Mouse (Mus musculus) cortical plate, adult 2 months (tissue): ENCODE data around the gene Nfatc2. TPM values are rescaled to one million over a fixed set of nuclear protein-coding genes. Genes with fewer than 3 reads are reported as not detected.

Source experiments
- H3K27ac ChIP-seq: fragments of 200-500 bp; 2 replicates; pipeline ENCODE4 v1.5.1; 2012; ENCODE audit warnings: low read length, control low read depth, inconsistent platforms; ENCODE audit not compliant: insufficient read depth
- H3K4me1 ChIP-seq: fragments of 200-500 bp; 2 replicates; pipeline ENCODE4 v1.6.1; 2011; ENCODE audit warnings: low read length; ENCODE audit not compliant: control insufficient read depth, insufficient read depth
- H3K4me3 ChIP-seq: fragments of 200-500 bp; 2 replicates; pipeline ENCODE4 v1.5.1; 2011; ENCODE audit warnings: mild to moderate bottlenecking, low read length, control low read depth; ENCODE audit not compliant: insufficient read depth
- CTCF ChIP-seq: fragments of 200-500 bp; IDR thresholded peaks from 2 replicates; pipeline ENCODE4 v1.5.1; 2011; ENCODE audit warnings: mild to moderate bottlenecking, control low read depth, low read length; ENCODE audit not compliant: insufficient read depth; ENCODE audit errors: extremely low read depth
- POLR2A ChIP-seq: fragments of 200-500 bp; IDR thresholded peaks from 2 replicates; pipeline ENCODE4 v1.6.1; 2011; ENCODE audit warnings: mild to moderate bottlenecking, low read length, control low read depth; ENCODE audit not compliant: insufficient read depth; ENCODE audit errors: extremely low read depth
- polyA plus RNA-seq: library from polyadenylated mRNA; depleted of rRNA; stranded (reverse); fragments of >200 nt; gene quantifications from 2 replicates; pipeline ENCODE4 v1.2.3, GENCODE M21; 2012

Gene Nfatc2
- polyA plus RNA-seq, 1 experiment = 8.0 TPM

DNA sequence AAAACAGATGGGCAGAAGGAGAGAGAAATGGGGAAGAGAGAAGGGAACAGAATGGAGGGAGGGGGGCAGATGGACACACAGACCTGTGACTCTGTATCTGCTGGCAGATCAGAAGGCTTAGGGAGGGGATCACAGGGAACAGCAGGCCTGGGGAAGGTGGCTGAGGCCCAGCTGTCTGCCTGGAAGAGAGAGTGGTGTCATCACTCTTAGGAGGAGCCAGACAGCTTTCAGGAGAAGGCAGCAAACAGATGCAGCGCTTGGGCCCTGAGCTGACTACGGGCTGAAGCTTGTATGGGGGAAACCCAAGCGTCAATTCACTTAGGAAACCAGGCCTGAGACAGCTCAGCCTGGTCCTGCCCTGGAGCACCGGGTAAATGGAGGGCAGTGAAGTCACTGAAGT lies 86.0 kb downstream of the Nfatc2 start:
- Histone ChIP-seq H3K27ac (no peak overlapping the region), H3K4me3 (no peak overlapping the region), H3K4me1 (no peaks in the 10 kb centered on the region)
- TF ChIP-seq POLR2A (no peak), CTCF (no peak)

- no peaks in the 10 kb centered on the region for H3K4me1 ChIP-seq
- no peak overlapping the region for H3K27ac ChIP-seq
- no peak overlapping the region for H3K4me3 ChIP-seq
- no peak for TF ChIP-seq POLR2A
- TF ChIP-seq CTCF = no peak
These were observed 87.3 kb downstream of the Nfatc2 start for GRCm38 (mm10) chr2:168514131-168514530.

DNA sequence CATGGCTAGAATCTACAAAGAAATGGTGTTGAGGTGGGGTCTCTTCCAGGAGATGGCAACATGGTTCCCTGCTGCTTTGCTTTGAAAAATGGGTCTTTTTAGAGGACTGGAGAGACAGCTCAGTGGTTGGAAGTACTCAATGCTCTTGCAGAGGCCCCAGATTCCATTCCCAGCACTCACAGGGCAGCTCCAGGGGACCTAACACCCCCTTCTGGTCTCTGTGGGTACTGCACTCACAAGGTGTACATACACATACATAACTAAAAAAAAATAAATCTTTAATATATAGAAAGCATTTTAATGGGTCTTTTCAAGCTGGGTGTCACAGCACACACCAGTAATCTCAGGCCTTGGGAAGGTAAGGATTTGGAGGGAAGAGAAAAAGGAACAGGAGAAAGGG lies 89.9 kb downstream of the Nfatc2 start:
- H3K4me1 ChIP-seq = no peaks in the 10 kb centered on the region
- no peak for TF ChIP-seq POLR2A
- TF ChIP-seq CTCF = no peak
- H3K27ac ChIP-seq = no peak overlapping the region
- no peak overlapping the region for H3K4me3 ChIP-seq

DNA sequence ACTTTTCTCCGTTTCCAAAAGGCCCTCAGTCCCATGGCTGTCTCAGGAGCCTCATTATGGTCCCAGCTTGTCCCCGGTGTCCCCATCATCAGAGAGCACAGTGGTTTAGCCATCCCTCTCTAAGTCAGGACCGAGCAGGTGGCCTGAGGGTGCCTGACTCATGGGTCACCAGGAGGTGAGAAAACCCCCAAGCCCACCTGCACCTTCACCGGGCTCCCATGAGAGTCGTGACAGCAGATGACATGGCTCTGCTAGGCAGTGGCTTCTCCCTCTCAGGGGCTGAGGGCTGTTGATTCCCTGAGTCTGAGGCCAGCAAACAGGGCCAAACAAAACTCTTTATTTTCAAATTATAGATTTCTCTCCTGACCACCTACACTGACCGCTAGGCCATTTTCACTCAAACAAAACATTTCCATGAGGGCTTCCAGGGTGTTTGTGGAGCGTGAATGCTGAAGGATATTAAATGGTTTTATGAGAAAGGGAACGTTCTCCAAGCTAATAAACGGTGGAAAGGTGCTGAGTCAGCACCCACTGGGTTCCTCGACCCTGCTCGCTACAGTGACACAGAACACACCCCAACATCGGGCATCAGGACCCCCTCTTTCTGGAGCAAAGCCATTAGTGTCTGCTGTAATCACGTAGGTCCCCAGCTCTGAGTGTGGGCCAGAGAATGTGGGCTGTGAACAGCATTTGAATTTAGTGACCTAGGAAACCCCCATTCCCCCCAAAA lies 92.8 kb downstream of the Nfatc2 start:
- TF ChIP-seq CTCF = no peak
- no peak for TF ChIP-seq POLR2A
- H3K27ac ChIP-seq = no peak overlapping the region
- no peak overlapping the region for H3K4me3 ChIP-seq
- no peaks in the 10 kb centered on the region for H3K4me1 ChIP-seq

DNA sequence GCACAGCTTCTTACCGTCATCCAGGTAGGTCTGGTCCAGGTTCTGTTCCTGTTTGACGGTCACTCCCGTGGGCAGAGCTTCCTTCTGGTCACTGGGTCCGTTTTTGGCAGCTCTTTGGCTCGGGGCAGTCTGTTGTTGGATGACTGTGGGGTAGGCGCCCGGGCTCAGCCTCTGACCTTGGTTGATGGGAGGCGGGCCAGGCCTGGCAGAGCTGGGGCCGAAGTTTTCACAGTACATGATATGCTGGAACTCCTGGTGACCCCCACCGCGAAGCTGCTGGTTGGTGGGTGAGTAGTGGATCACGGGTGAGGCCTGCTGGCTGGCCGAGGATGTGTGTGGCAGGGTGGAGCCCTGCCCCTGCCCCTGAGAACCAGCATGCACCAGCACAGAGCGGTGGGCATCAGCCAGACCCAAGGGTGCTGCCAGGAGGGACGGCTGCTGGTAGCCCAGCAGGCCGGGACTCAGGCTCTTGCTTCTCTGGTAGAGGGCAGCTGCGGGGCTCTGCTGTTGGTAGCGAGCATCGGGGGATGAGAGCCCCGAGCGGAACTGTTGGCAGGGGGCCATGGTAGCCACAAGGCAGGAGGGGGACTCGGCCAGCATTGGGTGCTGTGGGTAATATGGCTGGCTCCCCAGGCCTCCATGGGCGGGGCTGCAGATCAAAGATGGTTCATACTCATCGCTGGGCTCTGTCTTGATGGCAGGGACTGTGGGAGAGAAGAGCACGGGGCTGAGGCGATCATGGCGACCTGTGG lies 96.8 kb downstream of the Nfatc2 start:
- Histone ChIP-seq H3K4me3 (no peak overlapping the region), H3K27ac (no peak overlapping the region), H3K4me1 (no peaks in the 10 kb centered on the region)
- TF ChIP-seq CTCF (no peak), POLR2A (no peak)

- Histone ChIP-seq H3K4me1 (no peaks in the 10 kb centered on the region), H3K4me3 (no peak overlapping the region), H3K27ac (no peak overlapping the region)
- TF ChIP-seq CTCF (no peak), POLR2A (no peak)
These were observed 97.7 kb downstream of the Nfatc2 start for GRCm38 (mm10) chr2:168503735-168504134.

DNA sequence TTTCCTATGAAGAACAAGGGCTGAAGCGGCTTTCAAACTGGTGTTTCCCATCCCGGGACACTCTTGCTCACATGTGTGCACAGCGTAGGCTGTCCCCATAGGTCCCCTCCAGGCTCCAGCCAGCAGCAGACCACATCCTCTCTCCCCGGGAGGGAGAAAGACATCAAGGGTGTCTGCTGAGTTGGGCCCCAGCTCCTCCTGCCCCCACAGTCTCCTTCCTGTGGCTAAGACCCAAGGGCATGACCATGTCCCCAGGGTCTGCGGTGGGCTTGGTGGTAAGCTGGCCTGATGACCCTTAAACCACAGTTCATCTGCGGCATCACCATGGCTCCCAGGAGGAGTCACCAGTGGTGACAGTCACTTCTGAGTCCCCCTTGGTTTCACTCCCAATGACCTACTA lies 100.7 kb downstream of the Nfatc2 start:
- Histone ChIP-seq H3K27ac (no peak overlapping the region), H3K4me1 (no peaks in the 10 kb centered on the region), H3K4me3 (no peak overlapping the region)
- no peak for TF ChIP-seq CTCF
- TF ChIP-seq POLR2A = no peak

GRCm38 (mm10) chr2:168500244-168500643 lies 101.2 kb downstream of the Nfatc2 start:
- no peak for TF ChIP-seq CTCF
- TF ChIP-seq POLR2A = no peak
- H3K4me1 ChIP-seq = no peaks in the 10 kb centered on the region
- no peak overlapping the region for H3K4me3 ChIP-seq
- H3K27ac ChIP-seq = no peak overlapping the region

DNA sequence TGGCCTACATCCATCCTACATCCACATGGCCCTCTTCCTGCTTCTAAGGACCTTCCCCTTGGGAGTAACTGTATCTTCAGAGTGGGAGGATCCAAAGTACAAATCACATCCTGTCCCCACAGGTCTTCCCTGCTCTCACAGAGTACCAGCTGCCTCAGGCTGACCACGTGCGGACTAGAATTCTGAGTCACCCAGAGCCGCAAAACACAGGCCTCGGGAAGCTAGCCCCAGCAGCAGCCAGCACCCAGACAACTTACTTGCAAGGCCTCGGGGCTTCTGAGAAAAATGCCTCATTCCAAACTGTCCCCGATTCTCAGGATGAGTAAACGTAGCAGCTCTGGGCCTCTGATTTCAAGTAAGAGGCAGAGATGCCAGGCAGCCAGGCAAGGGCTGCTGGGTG lies 109.7 kb downstream of the Nfatc2 start:
- H3K4me3 ChIP-seq = no peak overlapping the region
- H3K4me1 ChIP-seq = no peaks in the 10 kb centered on the region
- no peak overlapping the region for H3K27ac ChIP-seq
- TF ChIP-seq POLR2A (no peak), CTCF (no peak)

- TF ChIP-seq POLR2A (no peak), CTCF (no peak)
- H3K27ac ChIP-seq = no peak overlapping the region
- H3K4me1 ChIP-seq = no peaks in the 10 kb centered on the region
- no peak overlapping the region for H3K4me3 ChIP-seq
These were observed 111.5 kb downstream of the Nfatc2 start for GRCm38 (mm10) chr2:168489953-168490352.
